Mouse (Mus musculus): Measurements from ENCODE around the gene Spaar.

GRCm38 (mm10) chr4:43757213-43757612 is 27.4 kb downstream of the Spaar start:
- TF ChIP-seq GATA1 (IDR thresholded peaks at IDR 0.05; ENCODE audit: borderline replicate concordance, low read length) (no peak), FLI1 (IDR thresholded peaks at IDR 0.05; ENCODE audit: low read length) (no peak)

Measured in megakaryocyte, embryonic 14.5 days (primary cell).